Mouse (Mus musculus) midbrain, embryonic 13.5 days (tissue): ENCODE measurements around the gene Xndc1. TPM values are rescaled to one million over a fixed set of nuclear protein-coding genes. Genes with fewer than 3 reads are reported as not detected.

Experiments used
- ATAC-seq: fragments of 200-750 bp; cut with Nextera tagmentation; 2 replicates; pipeline ENCODE4 v1.8.0; 2017; ENCODE audit warnings: mild to moderate bottlenecking, moderate TSS enrichment, moderate library complexity
- H3K27ac ChIP-seq: fragments of 300-500 bp; sonication (generic); 2 replicates; pipeline ENCODE4 v1.5.1; 2015; ENCODE audit warnings: inconsistent platforms, mild to moderate bottlenecking, moderate library complexity
- H3K27me3 ChIP-seq: fragments of 300-500 bp; sonication (generic); 2 replicates; pipeline ENCODE4 v1.6.1; 2015; ENCODE audit warnings: mild to moderate bottlenecking, inconsistent platforms
- H3K36me3 ChIP-seq: fragments of 300-500 bp; sonication (generic); 2 replicates; pipeline ENCODE4 v1.6.1; 2015; ENCODE audit warnings: mild to moderate bottlenecking, inconsistent platforms
- H3K4me1 ChIP-seq: fragments of 300-500 bp; sonication (generic); replicated peaks from 2 replicates; pipeline ENCODE4 v1.6.1; 2015; ENCODE audit warnings: inconsistent platforms
- H3K4me2 ChIP-seq: fragments of 300-500 bp; sonication (generic); replicated peaks from 2 replicates; pipeline ENCODE4 v1.6.1; 2015; ENCODE audit warnings: moderate library complexity, mild to moderate bottlenecking, inconsistent platforms
- H3K4me3 ChIP-seq: fragments of 300-500 bp; sonication (generic); replicated peaks from 2 replicates; pipeline ENCODE4 v1.5.1; 2015; ENCODE audit warnings: mild to moderate bottlenecking, inconsistent platforms
- H3K9ac ChIP-seq: fragments of 300-500 bp; sonication (generic); replicated peaks from 2 replicates; pipeline ENCODE4 v1.6.1; 2015; ENCODE audit warnings: mild to moderate bottlenecking, inconsistent platforms
- H3K9me3 ChIP-seq: fragments of 300-500 bp; sonication (generic); 2 replicates; pipeline ENCODE4 v1.6.1; 2016; ENCODE audit warnings: mild to moderate bottlenecking, inconsistent platforms
- WGBS: fragments of 180-500 bp; shearing (Covaris S2); methylation state at CpG from one replicate; pipeline ENCODE4 v1.1.7; 2015; 5-methylcytosine and 5-hydroxymethylcytosine counted together
- polyA plus RNA-seq: library from polyadenylated mRNA; unstranded; fragments of >200 nt; fragmentation: Nextera tagmentation; extraction: Ambion mirVana; gene quantifications from 2 replicates; pipeline ENCODE4 v1.2.1, GENCODE M21; 2015

The Xndc1 gene
- polyA plus RNA-seq, 1 experiment from 2014 or later = 34.9 TPM

DNA sequence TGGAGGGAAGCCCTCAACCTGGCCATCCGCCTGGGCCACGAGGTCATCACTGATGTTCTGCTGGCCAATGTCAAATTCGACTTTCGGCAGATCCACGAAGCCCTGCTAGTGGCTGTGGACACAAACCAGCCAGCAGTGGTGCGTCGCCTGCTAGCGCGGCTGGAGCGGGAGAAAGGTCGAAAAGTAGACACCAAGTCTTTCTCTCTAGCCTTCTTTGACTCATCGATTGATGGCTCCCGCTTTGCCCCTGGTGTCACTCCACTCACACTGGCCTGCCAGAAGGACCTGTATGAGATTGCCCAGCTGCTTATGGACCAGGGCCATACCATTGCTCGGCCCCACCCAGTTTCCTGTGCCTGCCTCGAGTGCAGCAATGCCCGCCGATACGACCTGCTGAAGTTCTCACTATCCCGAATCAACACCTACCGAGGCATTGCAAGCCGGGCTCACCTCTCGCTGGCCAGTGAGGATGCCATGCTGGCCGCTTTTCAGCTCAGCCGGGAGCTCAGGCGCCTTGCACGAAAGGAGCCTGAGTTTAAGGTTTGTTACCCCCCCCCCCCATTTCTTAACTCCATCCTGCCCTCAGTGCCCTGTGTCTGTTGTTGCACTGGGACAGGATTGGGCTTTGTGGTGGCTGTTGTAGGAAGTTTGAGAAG lies 18.9 kb downstream of the Xndc1 start:
- no peaks in the 10 kb centered on the region for H3K27me3 ChIP-seq
- no peak for ATAC-seq
- H3K9ac ChIP-seq = no peak overlapping the region
- no peak overlapping the region for H3K4me3 ChIP-seq
- no peak overlapping the region for H3K27ac ChIP-seq
- no peak overlapping the region for H3K4me2 ChIP-seq
- WGBS = 95% methylated on average over 26 of the region's 26 CpGs
- no peaks in the 10 kb centered on the region for H3K9me3 ChIP-seq
- H3K4me1 ChIP-seq = no peaks in the 10 kb centered on the region
- peaks cover 65% of the 10 kb centered on the region for H3K36me3 ChIP-seq

- WGBS = 90% methylated on average over 4 of the region's 4 CpGs
- H3K36me3 ChIP-seq = peaks cover 46% of the 10 kb centered on the region
- no peak overlapping the region for H3K4me2 ChIP-seq
- H3K27ac ChIP-seq = no peak overlapping the region
- no peak overlapping the region for H3K9ac ChIP-seq
- H3K9me3 ChIP-seq = no peaks in the 10 kb centered on the region
- no peaks in the 10 kb centered on the region for H3K27me3 ChIP-seq
- H3K4me1 ChIP-seq = no peaks in the 10 kb centered on the region
- H3K4me3 ChIP-seq = no peak overlapping the region
- no peak for ATAC-seq
Measured at GRCm38 (mm10) chr7:102087336-102087735, 22.0 kb downstream of the Xndc1 start.

DNA sequence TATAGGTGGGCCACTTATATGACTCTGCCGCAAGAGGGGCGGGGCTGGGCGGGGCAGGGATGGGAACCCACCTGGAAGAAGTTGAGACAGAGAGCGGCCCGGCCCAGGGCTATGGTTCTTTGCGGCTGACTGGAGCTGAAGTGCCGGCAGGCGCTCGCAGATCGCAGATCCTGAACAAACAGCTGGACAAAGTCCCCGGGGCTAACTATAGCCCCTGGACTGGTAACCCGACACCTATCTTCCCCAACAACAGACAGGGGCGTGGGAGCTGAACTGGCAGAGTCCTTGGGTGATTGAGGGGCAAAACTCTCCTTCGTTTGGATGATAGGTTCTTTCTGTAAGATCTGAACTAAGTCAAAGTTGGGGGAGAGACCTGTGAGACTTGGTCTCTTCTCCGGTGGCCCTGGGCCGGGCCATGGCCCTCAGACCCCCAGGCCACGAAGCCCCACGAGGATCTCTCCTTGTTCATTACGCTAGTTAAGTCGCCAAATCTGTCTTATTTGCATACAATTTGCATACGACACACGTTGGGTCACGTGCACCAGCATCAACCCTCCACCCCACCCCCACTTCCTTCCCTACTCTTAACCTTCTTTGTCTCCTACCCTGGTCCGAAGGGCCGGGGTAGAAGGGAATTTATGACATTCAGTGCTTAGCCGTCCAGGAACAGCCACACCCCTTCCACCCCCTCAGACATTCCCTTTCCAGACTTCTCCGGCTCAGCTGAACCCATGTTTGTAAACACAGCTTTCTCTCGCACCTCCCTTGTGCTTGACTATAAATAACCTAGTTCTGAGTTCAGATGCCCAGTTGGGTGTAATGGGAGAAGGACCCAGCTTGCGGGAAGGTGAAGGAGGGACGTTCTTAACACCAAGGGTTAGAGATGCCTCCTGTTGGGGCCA lies 34.7 kb downstream of the Xndc1 start:
- Histone ChIP-seq H3K27ac (no peak overlapping the region), H3K36me3 (no peaks in the 10 kb centered on the region), H3K27me3 (peaks cover 10% of the 10 kb centered on the region), H3K9ac (peak overlapping the region; percentile 3; the same call in 1 of the 2 replicates), H3K4me1 (peaks cover 26% of the 10 kb centered on the region), H3K4me3 (peak overlapping the region; percentile 21), H3K4me2 (peak overlapping the region; percentile 49), H3K9me3 (no peaks in the 10 kb centered on the region)
- ATAC-seq = peak; percentile 68
- WGBS = 5% methylated on average over 30 of the region's 30 CpGs

- no peak overlapping the region for H3K9ac ChIP-seq
- H3K4me1 ChIP-seq = peaks cover 26% of the 10 kb centered on the region
- no peaks in the 10 kb centered on the region for H3K9me3 ChIP-seq
- ATAC-seq = no peak
- H3K4me2 ChIP-seq = no peak overlapping the region
- no peak overlapping the region for H3K27ac ChIP-seq
- WGBS = 65% methylated on average over 5 of the region's 5 CpGs
- H3K36me3 ChIP-seq = no peaks in the 10 kb centered on the region
- no peak overlapping the region for H3K4me3 ChIP-seq
- H3K27me3 ChIP-seq = peaks cover 10% of the 10 kb centered on the region
Measured at GRCm38 (mm10) chr7:102100868-102101267, 35.6 kb downstream of the Xndc1 start.

GRCm38 (mm10) chr7:102101487-102101886 lies 36.2 kb downstream of the Xndc1 start, which contains the start of gene Art1:
TSS of gene Art1 (plus strand) at chr7:102101743.
- Histone ChIP-seq H3K4me1 (peaks cover 26% of the 10 kb centered on the region), H3K27me3 (peaks cover 10% of the 10 kb centered on the region), H3K9ac (no peak within 1 kb of the TSS), H3K36me3 (no peaks in the 10 kb centered on the region), H3K4me2 (0 out of 2 replicates have a peak within 1 kb of the TSS, but pooled peaks have one; percentile 49), H3K27ac (no peak within 1 kb of the TSS), H3K9me3 (no peaks in the 10 kb centered on the region), H3K4me3 (no peak within 1 kb of the TSS)
- 43% methylated on average over 5 of the region's 5 CpGs for WGBS
- ATAC-seq = no peak

DNA sequence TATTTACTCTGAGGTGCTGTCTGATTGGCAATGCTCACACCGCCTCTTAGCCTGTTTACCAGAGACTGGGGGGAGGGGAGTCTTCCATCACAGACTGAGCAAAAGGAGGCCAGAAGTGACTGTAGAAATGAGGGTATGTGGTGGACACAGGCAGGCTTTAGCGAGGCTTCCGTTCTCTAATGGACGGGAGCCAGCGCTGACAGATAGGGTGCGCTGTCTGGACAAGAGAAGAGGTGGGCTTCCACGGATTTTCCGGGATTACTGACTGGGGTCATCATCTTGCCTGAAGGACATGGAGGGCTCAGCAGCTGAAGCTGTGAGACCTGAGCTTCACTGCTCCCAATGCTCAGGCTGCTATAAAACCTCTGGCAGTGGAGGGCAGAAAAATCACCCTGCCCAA lies 36.9 kb downstream of the Xndc1 start:
- H3K9me3 ChIP-seq = no peaks in the 10 kb centered on the region
- no peak overlapping the region for H3K27ac ChIP-seq
- no peak overlapping the region for H3K4me2 ChIP-seq
- H3K36me3 ChIP-seq = no peaks in the 10 kb centered on the region
- peaks cover 33% of the 10 kb centered on the region for H3K4me1 ChIP-seq
- ATAC-seq = no peak
- no peak overlapping the region for H3K9ac ChIP-seq
- no peak overlapping the region for H3K4me3 ChIP-seq
- H3K27me3 ChIP-seq = peaks cover 10% of the 10 kb centered on the region
- 31% methylated on average over 8 of the region's 8 CpGs for WGBS

- Histone ChIP-seq H3K9me3 (no peaks in the 10 kb centered on the region), H3K4me3 (no peak overlapping the region), H3K4me1 (peaks cover 33% of the 10 kb centered on the region), H3K4me2 (no peak overlapping the region), H3K9ac (no peak overlapping the region), H3K27ac (no peak overlapping the region), H3K27me3 (peaks cover 10% of the 10 kb centered on the region), H3K36me3 (no peaks in the 10 kb centered on the region)
- ATAC-seq = no peak
- 38% methylated on average over 6 of the region's 6 CpGs for WGBS
Measured at GRCm38 (mm10) chr7:102102696-102103095, 37.4 kb downstream of the Xndc1 start.

DNA sequence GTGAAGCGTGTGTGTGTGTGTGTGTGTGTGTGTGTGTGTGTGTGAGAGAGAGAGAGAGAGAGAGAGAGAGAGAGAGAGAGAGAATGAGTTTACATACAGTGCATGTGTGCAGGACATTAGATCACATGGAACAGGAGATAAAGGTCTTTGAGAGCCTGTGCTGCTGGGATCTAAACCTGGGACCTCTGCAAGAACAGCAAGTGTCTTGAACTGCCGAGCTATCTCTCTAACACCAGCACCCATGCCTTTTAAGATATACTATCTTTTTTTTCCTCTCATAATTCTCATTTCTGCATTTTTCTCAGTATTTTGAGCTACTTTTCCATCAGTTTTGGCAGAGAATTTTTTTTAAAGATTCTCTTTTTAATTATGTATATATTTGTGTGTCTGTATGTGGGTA lies 38.2 kb downstream of the Xndc1 start:
- Histone ChIP-seq H3K36me3 (no peaks in the 10 kb centered on the region), H3K4me2 (no peak overlapping the region), H3K4me3 (no peak overlapping the region), H3K27me3 (peaks cover 9% of the 10 kb centered on the region), H3K27ac (no peak overlapping the region), H3K4me1 (peaks cover 33% of the 10 kb centered on the region), H3K9me3 (no peaks in the 10 kb centered on the region), H3K9ac (no peak overlapping the region)
- no peak for ATAC-seq
- 79% methylated on average over 2 of the region's 2 CpGs for WGBS

DNA sequence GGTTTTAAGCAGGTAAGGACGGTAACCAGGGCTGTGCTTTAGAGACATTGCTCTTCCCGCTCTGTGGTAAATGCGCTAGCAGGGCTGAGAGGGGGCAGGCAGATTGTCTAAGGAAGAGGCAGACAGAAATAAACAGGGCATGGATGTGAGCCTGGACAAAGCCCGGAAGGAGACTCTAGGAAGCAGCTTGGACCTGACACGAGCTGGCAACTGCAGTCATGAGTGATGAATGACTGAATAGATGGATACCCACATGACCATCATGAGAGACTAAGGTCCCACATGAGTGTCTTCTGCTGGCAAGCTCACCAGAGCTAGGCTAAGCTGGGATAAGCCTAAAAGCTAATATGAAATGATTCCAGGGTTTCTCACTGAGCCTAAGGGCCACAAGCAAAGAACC lies 38.8 kb downstream of the Xndc1 start:
- WGBS = 78% methylated on average over 5 of the region's 5 CpGs
- no peaks in the 10 kb centered on the region for H3K36me3 ChIP-seq
- H3K4me2 ChIP-seq = no peak overlapping the region
- H3K27me3 ChIP-seq = peaks cover 4% of the 10 kb centered on the region
- no peak overlapping the region for H3K4me3 ChIP-seq
- ATAC-seq = no peak
- no peak overlapping the region for H3K9ac ChIP-seq
- H3K4me1 ChIP-seq = peaks cover 33% of the 10 kb centered on the region
- no peaks in the 10 kb centered on the region for H3K9me3 ChIP-seq
- no peak overlapping the region for H3K27ac ChIP-seq

GRCm38 (mm10) chr7:102106700-102107141 lies 41.4 kb downstream of the Xndc1 start:
- Histone ChIP-seq H3K9me3 (no peaks in the 10 kb centered on the region), H3K4me3 (peak overlapping the region; percentile 22)
- peak; percentile 46; the same call in 1 of the 2 replicates for ATAC-seq

DNA sequence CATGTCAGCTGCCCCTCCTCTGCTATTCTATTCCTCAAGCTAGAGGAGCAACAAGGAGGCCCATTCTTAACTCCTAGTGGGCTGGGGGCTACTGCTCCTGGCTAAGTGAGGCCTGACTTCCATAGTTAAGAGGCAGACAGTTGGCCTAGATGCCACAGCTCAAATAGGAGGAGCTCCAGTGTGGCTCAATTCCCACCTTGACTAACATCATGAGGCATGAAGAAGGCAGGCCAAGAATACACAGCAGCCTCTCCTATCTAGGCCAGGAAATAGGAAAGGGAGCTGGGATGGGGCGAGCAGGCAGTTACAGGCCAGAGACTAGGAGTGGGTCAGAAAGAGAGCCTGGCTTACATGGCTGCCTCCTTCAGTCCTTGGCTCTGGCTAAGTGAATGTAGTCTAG lies 42.9 kb downstream of the Xndc1 start:
- H3K4me2 ChIP-seq = no peak overlapping the region
- H3K4me1 ChIP-seq = peaks cover 7% of the 10 kb centered on the region
- no peaks in the 10 kb centered on the region for H3K27me3 ChIP-seq
- H3K9ac ChIP-seq = no peak overlapping the region
- H3K27ac ChIP-seq = no peak overlapping the region
- 88% methylated on average over 1 of the region's 1 CpGs for WGBS
- no peak overlapping the region for H3K4me3 ChIP-seq
- no peaks in the 10 kb centered on the region for H3K9me3 ChIP-seq
- no peak for ATAC-seq
- H3K36me3 ChIP-seq = no peaks in the 10 kb centered on the region

More at GRCm38 (mm10) chr7:102106700-102107141, 41.4 kb downstream of the Xndc1 start:
- Histone ChIP-seq H3K9ac (peak overlapping the region; percentile 7; the same call in 1 of the 2 replicates), H3K4me2 (peak overlapping the region; percentile 53), H3K27ac (no peak overlapping the region), H3K36me3 (no peaks in the 10 kb centered on the region), H3K4me1 (peaks cover 15% of the 10 kb centered on the region), H3K27me3 (no peaks in the 10 kb centered on the region)
- WGBS = 25% methylated on average over 23 of the region's 23 CpGs

- Histone ChIP-seq H3K9me3 (no peaks in the 10 kb centered on the region), H3K4me3 (no peak within 1 kb of the TSS)
- 84% methylated on average over 7 of the region's 7 CpGs for WGBS
Measured at GRCm38 (mm10) chr7:102109171-102109570, 43.9 kb downstream of the Xndc1 start, which contains the start of gene Art5. TSS of gene Art5 (minus strand) at chr7:102109489.

More at GRCm38 (mm10) chr7:102109171-102109570, 43.9 kb downstream of the Xndc1 start, which contains the start of gene Art5:
- Histone ChIP-seq H3K4me2 (no peak within 1 kb of the TSS), H3K36me3 (no peaks in the 10 kb centered on the region), H3K27me3 (no peaks in the 10 kb centered on the region), H3K27ac (no peak within 1 kb of the TSS), H3K9ac (no peak within 1 kb of the TSS), H3K4me1 (peaks cover 7% of the 10 kb centered on the region)
- ATAC-seq = no peak
